ENCODE assay signal across 8 mouse cellular contexts in the genomic region with DNA sequence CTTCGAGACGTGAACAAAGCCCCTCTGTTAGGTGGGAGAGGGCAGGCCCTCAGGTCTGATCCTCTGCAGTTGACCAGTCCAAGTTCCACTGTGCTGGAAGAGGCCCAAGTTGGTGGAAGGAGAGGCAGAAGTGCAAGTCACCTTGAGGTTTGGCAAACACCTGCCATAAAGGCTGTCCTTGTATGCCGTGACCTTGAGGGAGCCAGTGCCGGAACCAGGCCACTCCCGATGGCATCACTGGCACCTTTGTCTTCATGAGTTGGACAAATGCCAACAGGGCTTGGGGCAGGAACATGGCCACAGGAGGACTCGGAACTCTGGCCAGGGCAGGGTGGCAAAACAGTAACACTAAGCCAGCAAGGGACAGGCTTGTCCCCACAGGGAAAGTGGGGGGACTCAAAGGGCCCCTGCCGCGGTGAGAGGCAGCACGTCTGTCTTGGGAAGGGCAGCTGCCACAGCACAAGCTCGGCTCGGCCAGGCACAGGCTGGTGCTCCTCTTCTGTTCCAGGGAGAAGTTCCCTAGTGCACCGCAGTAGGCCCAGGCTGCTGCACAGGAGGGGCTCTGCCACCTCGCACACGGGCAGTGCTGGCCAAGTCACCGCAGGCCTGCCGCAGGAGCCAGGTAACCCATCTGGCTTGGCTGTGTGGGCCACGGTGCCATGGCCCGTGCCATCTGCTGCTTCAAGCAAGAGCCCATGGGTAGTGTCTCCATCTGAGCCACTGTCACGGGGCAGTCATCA. TPM values are rescaled to one million over a fixed set of nuclear protein-coding genes. Genes with fewer than 3 reads are reported as not detected.
A peak's percentile ranks its signal among the peaks of the same experiment; 100 is the strongest.
DNase-seq lines count a peak whose midpoint lies in the region.

No protein-coding gene starts in this region.

- DNase-seq in adrenal gland, adult (ENCODE audit: inconsistent age in 2 of 2, low spot score in 1 of 2): peak; percentile 75 to 87
- DNase-seq in adrenal gland, postnatal 4 days (ENCODE audit: low spot score in 2 of 2): no peak
- peak; percentile 69 for DNase-seq in MN1 (ENCODE audit: low spot score)
- DNase-seq in heart, adult 8-10 months (ENCODE audit: low spot score): peak; percentile 53
- peak; percentile 92 for DNase-seq in kidney, adult 9 months
- DNase-seq in right cerebral cortex, adult 18-20 months: no peak
- DNase-seq in spleen, postnatal 10 days (ENCODE audit: low spot score in 2 of 2): no peak
- DNase-seq in right cerebral cortex, postnatal 14 days: no peak

RNA-seq across cellular contexts. Expression of gene Tesc, which starts 38.1 kb away (rescaled TPM):
- 10 to 100 TPM; 53.7 to 60.8 TPM for total RNA-seq in adrenal gland, postnatal 4 days (2021)
- total RNA-seq in heart, adult 8-10 months (2022): 100 to 1,000 TPM; 204 to 264 (median 228) TPM

Comparison
In these comparisons a context has a peak if more than half of its experiments do, and no peak if none do; other contexts are left out.
1. DNase-seq: peak in adrenal gland, adult (2 of 2), MN1 (single experiment), heart, adult 8-10 months (single experiment) and kidney, adult 9 months (single experiment); none in adrenal gland, postnatal 4 days (0 of 2), right cerebral cortex, adult 18-20 months (single experiment), spleen, postnatal 10 days (0 of 2) and right cerebral cortex, postnatal 14 days (single experiment).